Mouse (Mus musculus): ENCODE results near the gene Tyw1. TPM values are rescaled to one million over a fixed set of nuclear protein-coding genes. Genes with fewer than 3 reads are reported as not detected.
"Not testable (repeated sequence)": the region's sequence is repeated elsewhere in the genome, so short reads cannot be mapped to it uniquely, and the experiment has no call there.

Tyw1 gene
- polyA plus RNA-seq, 1 experiment from 2014 or later = 34.0 TPM

- ATAC-seq (no peak), DNase-seq (ENCODE audit: low read depth, low spot score) (no peak)
- no peaks in the 10 kb centered on the region for H3K27me3 ChIP-seq
- ChIA-PET CTCF (interaction anchor here (1.2 to 1.6 kb wide), 2 partner anchors 22 to 27 kb away, joined by 3 read pairs; partner anchors contain the start of genes Sbds and Tyw1), POLR2A (interaction anchor here (0.6 to 1.6 kb wide), 5 partner anchors 11 to 334 kb away, joined by 3 to 11 read pairs (median 3); no protein-coding TSS in a partner anchor)
- TF ChIP-seq CTCF (IDR thresholded peaks at IDR 0.05) = no peak
- in situ Hi-C loops (cut with MboI; ENCODE audit: low pct_unique_long_range_greater_than_20kb) = no loop called here
Measured at GRCm38 (mm10) chr5:130228120-130228519, 27.3 kb upstream of the Tyw1 start.

- in situ Hi-C loops (cut with MboI; ENCODE audit: low pct_unique_long_range_greater_than_20kb) = no loop called here
- CTCF ChIA-PET = no interaction called here
- ATAC-seq = no peak
Measured at GRCm38 (mm10) chr5:130236302-130236701, 19.1 kb upstream of the Tyw1 start.

DNA sequence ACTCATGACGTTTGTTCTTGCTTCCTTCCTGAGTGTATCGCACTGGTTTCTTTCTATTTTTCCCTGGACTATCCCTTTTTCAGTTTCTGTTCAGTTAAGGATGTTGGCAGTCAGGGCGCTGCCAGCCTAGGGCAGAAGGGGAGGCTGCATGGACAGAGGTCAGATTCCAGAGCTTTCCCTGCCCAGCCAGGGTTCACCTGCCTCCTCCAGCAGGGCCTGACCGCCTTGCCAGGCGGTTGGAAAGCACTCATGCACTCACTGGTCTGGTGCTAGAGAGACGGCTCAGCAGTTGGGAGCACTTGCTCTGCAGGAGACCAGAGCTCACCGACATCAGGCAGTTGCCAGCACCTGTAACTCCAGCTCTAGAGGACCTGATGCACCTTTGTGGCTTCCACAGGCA is 16.2 kb upstream of the Tyw1 start:
- ATAC-seq = no peak
- TF ChIP-seq CTCF (IDR thresholded peaks at IDR 0.05) = no peak
- ChIA-PET CTCF (interaction anchor here (0.8 to 1.4 kb wide), 3 partner anchors 14 to 26 kb away, joined by 3 read pairs; no protein-coding TSS in a partner anchor), POLR2A (interaction anchor here (0.5 to 1.2 kb wide), 3 partner anchors 10 to 513 kb away, joined by 3 to 5 read pairs (median 3); no protein-coding TSS in a partner anchor)
- DNase-seq (ENCODE audit: low read depth, low spot score) = no peak
- no peaks in the 10 kb centered on the region for H3K27me3 ChIP-seq
- in situ Hi-C loops (cut with MboI; ENCODE audit: low pct_unique_long_range_greater_than_20kb) = no loop called here

More at GRCm38 (mm10) chr5:130236302-130236701, 19.1 kb upstream of the Tyw1 start:
- POLR2A ChIA-PET = no interaction called here
- H3K27me3 ChIP-seq = no peaks in the 10 kb centered on the region
- no peak for TF ChIP-seq CTCF (IDR thresholded peaks at IDR 0.05)
- DNase-seq (ENCODE audit: low read depth, low spot score) = no peak

DNA sequence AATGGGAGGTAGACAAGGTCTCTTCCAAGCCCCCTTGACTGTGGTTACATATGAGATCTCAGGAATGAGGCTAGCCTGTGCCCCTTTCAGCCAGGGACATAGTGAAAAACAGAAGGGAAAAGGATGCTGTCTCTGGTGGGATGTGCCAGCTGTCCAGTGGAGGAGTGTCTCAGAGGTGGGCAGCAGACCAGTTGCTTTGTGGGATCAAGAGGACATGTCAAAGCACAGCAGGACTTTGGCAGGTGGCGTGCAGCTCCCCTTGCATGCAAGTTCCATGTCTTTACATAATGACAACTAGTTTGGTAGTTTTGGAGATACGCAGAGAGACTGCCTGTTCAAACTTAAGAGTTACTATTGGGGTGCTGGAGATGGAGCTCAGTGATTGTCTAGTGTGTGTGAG is 15.6 kb upstream of the Tyw1 start:
- H3K27me3 ChIP-seq = no peaks in the 10 kb centered on the region
- in situ Hi-C loops (cut with MboI; ENCODE audit: low pct_unique_long_range_greater_than_20kb) = no loop called here
- CTCF ChIA-PET = interaction anchor here (1.4 kb wide), 2 partner anchors 13 to 17 kb away, joined by 3 read pairs; no protein-coding TSS in a partner anchor
- POLR2A ChIA-PET = no interaction called here
- DNase-seq (ENCODE audit: low read depth, low spot score) (no peak), ATAC-seq (no peak)
- no peak for TF ChIP-seq CTCF (IDR thresholded peaks at IDR 0.05)

DNA sequence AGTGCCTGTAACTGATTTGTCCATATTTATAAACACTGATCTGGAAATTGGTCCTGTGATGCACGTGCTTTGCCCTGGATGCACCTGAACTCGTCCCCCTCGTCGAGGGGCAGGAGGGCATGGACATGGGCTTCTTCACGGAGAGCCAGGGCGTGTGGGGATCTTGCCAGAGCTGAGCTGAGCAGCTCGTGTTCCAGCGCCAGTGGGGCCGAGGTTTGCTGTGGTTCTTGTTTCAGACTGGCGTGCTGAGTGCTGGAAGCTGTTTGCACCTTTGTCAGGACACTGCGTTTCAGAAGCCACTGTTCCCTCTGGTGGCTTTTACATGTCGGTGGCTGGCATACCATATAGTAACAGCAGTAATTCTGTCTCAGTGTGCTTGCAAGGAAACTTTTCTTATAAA is 14.0 kb upstream of the Tyw1 start:
- TF ChIP-seq CTCF (IDR thresholded peaks at IDR 0.05) = no peak
- in situ Hi-C loops (cut with MboI; ENCODE audit: low pct_unique_long_range_greater_than_20kb) = no loop called here
- ChIA-PET CTCF (interaction anchor here (1.4 kb wide), 1 partner anchor 18 kb away, joined by 3 read pairs; no protein-coding TSS in a partner anchor), POLR2A (interaction anchor here (0.6 to 0.9 kb wide), 2 partner anchors 13 to 261 kb away, joined by 4 to 11 read pairs; no protein-coding TSS in a partner anchor)
- no peak for DNase-seq (ENCODE audit: low read depth, low spot score)
- ATAC-seq = no peak
- no peaks in the 10 kb centered on the region for H3K27me3 ChIP-seq

DNA sequence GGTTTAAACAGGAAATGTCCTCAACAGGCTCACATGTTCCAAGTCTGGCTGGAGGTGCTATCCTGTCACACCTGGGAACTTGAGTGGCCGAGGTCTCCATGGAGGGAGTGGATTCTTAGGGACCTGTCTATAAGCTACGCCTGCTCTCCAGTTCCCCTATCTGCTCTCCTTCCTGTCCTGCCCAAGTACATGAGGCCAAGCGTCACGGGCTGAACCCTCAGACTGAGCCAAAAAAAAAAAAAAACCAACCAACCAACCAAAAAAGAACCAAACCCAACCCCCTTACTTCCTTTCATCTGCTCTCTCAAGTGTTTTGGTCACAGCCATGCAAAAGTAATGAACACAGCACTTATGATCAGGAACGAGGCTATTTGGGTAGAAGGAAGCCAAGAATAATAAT is 7.6 kb upstream of the Tyw1 start:
- no peak for DNase-seq (ENCODE audit: low read depth, low spot score)
- TF ChIP-seq CTCF (IDR thresholded peaks at IDR 0.05) = no peak
- no peaks in the 10 kb centered on the region for H3K27me3 ChIP-seq
- ChIA-PET POLR2A (interaction anchor here (2.4 kb wide), 1 partner anchor 24 kb away, joined by 6 read pairs; no protein-coding TSS in a partner anchor), CTCF (interaction anchor here (1.2 to 1.7 kb wide), 3 partner anchors 9 to 15 kb away, joined by 4 to 5 read pairs (median 4); no protein-coding TSS in a partner anchor)
- ATAC-seq = no peak
- in situ Hi-C loops (cut with MboI; ENCODE audit: low pct_unique_long_range_greater_than_20kb) = no loop called here

- CTCF ChIA-PET = interaction anchor here (0.9 to 3.5 kb wide), 5 partner anchors 13 to 31 kb away, joined by 3 to 14 read pairs (median 3); no protein-coding TSS in a partner anchor
- DNase-seq (ENCODE audit: low read depth, low spot score) (no peak), ATAC-seq (peak; percentile 24)
- POLR2A ChIA-PET = interaction anchor here (0.7 to 1.6 kb wide), 2 partner anchors 10 kb away, joined by 3 to 4 read pairs; no protein-coding TSS in a partner anchor
- in situ Hi-C loops (cut with MboI; ENCODE audit: low pct_unique_long_range_greater_than_20kb) = loop anchor here (25.0 kb wide), 1 partner anchor 742 kb away; the partner anchor contains the start of gene Sfswap
- peak; percentile 75 for TF ChIP-seq CTCF (IDR thresholded peaks at IDR 0.05)
- H3K27me3 ChIP-seq = no peaks in the 10 kb centered on the region
Measured at GRCm38 (mm10) chr5:130254164-130255016, 1.0 kb upstream of the Tyw1 start.

- in situ Hi-C loops (cut with MboI; ENCODE audit: low pct_unique_long_range_greater_than_20kb) = loop anchor here (25.0 kb wide), 1 partner anchor 744 kb away; the partner anchor contains the start of gene Sfswap
- POLR2A ChIA-PET = interaction anchor here (0.6 to 1.6 kb wide), 6 partner anchors 9 to 913 kb away, joined by 3 to 8 read pairs (median 4); no protein-coding TSS in a partner anchor
- peak; percentile 56 for TF ChIP-seq CTCF (IDR thresholded peaks at IDR 0.05)
- H3K27me3 ChIP-seq; ATAC-seq; DNase-seq (ENCODE audit: low read depth, low spot score): not testable (repeated sequence)
- CTCF ChIA-PET = interaction anchor here (0.8 to 3.5 kb wide), 8 partner anchors 7 to 597 kb away, joined by 3 to 14 read pairs (median 4); no protein-coding TSS in a partner anchor
Measured at GRCm38 (mm10) chr5:130255799-130256525, 543 bp downstream of the Tyw1 start.

GRCm38 (mm10) chr5:130256678-130257271 is 1.4 kb downstream of the Tyw1 start:
- ChIA-PET POLR2A (interaction anchor here (0.6 to 1.1 kb wide), 3 partner anchors 10 to 532 kb away, joined by 3 read pairs; no protein-coding TSS in a partner anchor), CTCF (interaction anchor here (0.8 to 3.5 kb wide), 7 partner anchors 8 to 596 kb away, joined by 3 to 14 read pairs (median 4); no protein-coding TSS in a partner anchor)
- H3K27me3 ChIP-seq = no peaks in the 10 kb centered on the region

More at GRCm38 (mm10) chr5:130256678-130257271, 1.4 kb downstream of the Tyw1 start:
- no peak for TF ChIP-seq CTCF (IDR thresholded peaks at IDR 0.05)
- peak; percentile 95 for DNase-seq (ENCODE audit: low read depth, low spot score)
- in situ Hi-C loops (cut with MboI; ENCODE audit: low pct_unique_long_range_greater_than_20kb) = loop anchor here (25.0 kb wide), 1 partner anchor 744 kb away; the partner anchor contains the start of gene Sfswap
- peak; percentile 94 for ATAC-seq

Measured in Patski (cell line).